Mouse (Mus musculus) retina, postnatal 1 day (tissue): ENCODE measurements around the gene Acadvl.

Experiments used
- DNase-seq: peaks from one replicate; pipeline ENCODE4 v3.0.0-alpha.2; 2012

Acadvl gene

GRCm38 (mm10) chr11:69976271-69976670, 38.9 kb downstream of the Acadvl start:
- DNase-seq: no peak

GRCm38 (mm10) chr11:69974907-69975306, 40.3 kb downstream of the Acadvl start:
- DNase-seq: no peak

- no peak for DNase-seq
These were observed 44.4 kb downstream of the Acadvl start for GRCm38 (mm10) chr11:69970775-69971174.

GRCm38 (mm10) chr11:69970222-69970621, 45.0 kb downstream of the Acadvl start:
- DNase-seq: no peak

- DNase-seq: no peak
These were observed 46.4 kb downstream of the Acadvl start for GRCm38 (mm10) chr11:69968793-69969192.

- DNase-seq: no peak
These were observed 48.2 kb downstream of the Acadvl start for GRCm38 (mm10) chr11:69966860-69967517.

- DNase-seq: peak; percentile 51
These were observed 49.0 kb downstream of the Acadvl start for GRCm38 (mm10) chr11:69966006-69966859.

GRCm38 (mm10) chr11:69965271-69966005, 49.8 kb downstream of the Acadvl start:
- DNase-seq: peak; percentile 6

- no peak for DNase-seq
These were observed 50.5 kb downstream of the Acadvl start, which contains the start of gene Cldn7 for GRCm38 (mm10) chr11:69964650-69965270. Gene Cldn7, plus strand, starts transcription at chr11:69964779.

GRCm38 (mm10) chr11:69961841-69962240, 53.4 kb downstream of the Acadvl start:
- DNase-seq: no peak

- peak; percentile 44 for DNase-seq
These were observed 54.6 kb downstream of the Acadvl start for GRCm38 (mm10) chr11:69960616-69961015.
